Mouse (Mus musculus) limb, embryonic 15.5 days (tissue): ENCODE data around the gene Gm11937. TPM values are rescaled to one million over a fixed set of nuclear protein-coding genes. Genes with fewer than 3 reads are reported as not detected.

Source experiments
- ATAC-seq: fragments of 200-750 bp; cut with Nextera tagmentation; 2 replicates; pipeline ENCODE4 v1.8.0; 2017; ENCODE audit warnings: low read depth, moderate TSS enrichment; ENCODE audit not compliant: insufficient number of reproducible peaks, low FRiP score, low TSS enrichment
- H3K27ac ChIP-seq: fragments of 300-500 bp; sonication (generic); 2 replicates; pipeline ENCODE4 v1.5.1; 2015; ENCODE audit warnings: moderate library complexity, mild to moderate bottlenecking, inconsistent platforms
- H3K27me3 ChIP-seq: fragments of 300-500 bp; sonication (generic); 2 replicates; pipeline ENCODE4 v1.6.1; 2015; ENCODE audit warnings: inconsistent platforms
- H3K36me3 ChIP-seq: fragments of 300-500 bp; sonication (generic); 2 replicates; pipeline ENCODE4 v1.6.1; 2015; ENCODE audit warnings: inconsistent platforms
- H3K4me1 ChIP-seq: fragments of 300-500 bp; sonication (generic); 2 replicates; pipeline ENCODE4 v1.6.1; 2015; ENCODE audit warnings: inconsistent platforms
- H3K4me2 ChIP-seq: fragments of 300-500 bp; sonication (generic); 2 replicates; pipeline ENCODE4 v1.6.1; 2015; ENCODE audit warnings: mild to moderate bottlenecking, inconsistent platforms
- H3K4me3 ChIP-seq: fragments of 300-500 bp; sonication (generic); 2 replicates; pipeline ENCODE4 v1.5.1; 2015; ENCODE audit warnings: mild to moderate bottlenecking, inconsistent platforms
- H3K9ac ChIP-seq: fragments of 300-500 bp; sonication (generic); 2 replicates; pipeline ENCODE4 v1.6.1; 2015; ENCODE audit warnings: inconsistent platforms
- H3K9me3 ChIP-seq: fragments of 300-500 bp; sonication (generic); 2 replicates; pipeline ENCODE4 v1.6.1; 2016; ENCODE audit warnings: inconsistent platforms
- WGBS: fragments of 180-500 bp; shearing (Covaris S2); methylation state at CpG from one replicate; pipeline ENCODE4 v1.1.7; 2015; 5-methylcytosine and 5-hydroxymethylcytosine counted together
- polyA plus RNA-seq: library from polyadenylated mRNA; unstranded; fragments of >200 nt; fragmentation: Nextera tagmentation; extraction: Ambion mirVana; gene quantifications from 2 replicates; pipeline ENCODE4 v1.2.1, GENCODE M21; 2015

Gene Gm11937
- polyA plus RNA-seq, 1 experiment from 2014 or later: not detected

DNA sequence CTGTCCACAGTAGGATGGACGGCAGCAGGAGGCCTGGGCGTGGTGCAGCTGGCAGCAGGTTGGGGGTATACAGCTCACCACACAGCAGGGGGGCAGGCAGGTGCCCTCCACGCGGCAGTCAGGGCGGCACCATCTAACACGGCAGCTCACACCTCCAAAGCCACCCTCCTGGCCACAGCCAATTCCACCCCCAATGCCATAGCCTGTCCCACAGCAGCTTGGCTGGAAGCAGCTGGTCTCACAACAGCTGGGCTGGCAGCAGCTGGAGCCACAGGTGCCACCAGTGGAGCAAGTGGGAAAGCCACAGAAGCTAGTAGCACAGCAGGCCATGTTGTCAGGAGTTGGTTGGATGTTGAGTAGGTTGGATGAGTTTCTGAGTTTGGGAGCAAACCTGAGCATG, 29.4 kb downstream of the Gm11937 start, which contains the start of gene Krtap1-5:
Krtap1-5 (minus strand) TSS at position 381 of the 400 bp plus-strand sequence.
- Histone ChIP-seq H3K9me3 (no peaks in the 10 kb centered on the region), H3K27me3 (no peaks in the 10 kb centered on the region), H3K9ac (no peak within 1 kb of the TSS), H3K4me1 (no peaks in the 10 kb centered on the region), H3K36me3 (no peaks in the 10 kb centered on the region), H3K4me3 (no peak within 1 kb of the TSS), H3K27ac (no peak within 1 kb of the TSS), H3K4me2 (no peak within 1 kb of the TSS)
- 78% methylated on average over 6 of the region's 6 CpGs for WGBS
- ATAC-seq: no peak

- H3K4me1 ChIP-seq: no peaks in the 10 kb centered on the region
- no peak overlapping the region for H3K9ac ChIP-seq
- no peaks in the 10 kb centered on the region for H3K36me3 ChIP-seq
- 2% methylated on average over 7 of the region's 7 CpGs for WGBS
- H3K27me3 ChIP-seq: no peaks in the 10 kb centered on the region
- no peak for ATAC-seq
- no peaks in the 10 kb centered on the region for H3K9me3 ChIP-seq
- no peak overlapping the region; the same call in 1 of the 2 replicates for H3K4me2 ChIP-seq
- H3K27ac ChIP-seq: no peak overlapping the region
- H3K4me3 ChIP-seq: no peak overlapping the region
Observed at GRCm38 (mm10) chr11:99574106-99574505, 35.9 kb downstream of the Gm11937 start.

DNA sequence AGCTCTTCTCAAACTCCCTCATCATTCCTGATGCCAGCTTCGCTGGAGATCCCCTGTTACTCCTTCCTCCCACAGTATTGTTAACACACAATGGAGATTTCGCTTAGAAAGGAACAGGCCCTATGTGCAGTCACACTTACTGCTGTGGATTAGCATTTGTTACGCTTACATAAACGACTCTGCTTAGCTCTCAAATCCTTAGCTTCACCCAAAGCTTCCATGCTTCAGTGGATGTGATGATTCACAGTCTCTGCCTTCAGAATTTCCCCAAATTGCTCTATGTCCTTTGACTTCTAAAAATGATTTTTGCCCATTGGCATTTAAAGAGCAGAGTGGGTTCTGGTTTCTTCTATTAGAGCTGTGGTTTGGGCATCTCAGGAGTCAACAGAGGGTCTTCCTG, 36.8 kb downstream of the Gm11937 start:
- Histone ChIP-seq H3K9me3 (no peaks in the 10 kb centered on the region), H3K4me2 (no peak overlapping the region), H3K9ac (no peak overlapping the region), H3K27ac (no peak overlapping the region), H3K4me1 (no peaks in the 10 kb centered on the region), H3K4me3 (no peak overlapping the region), H3K27me3 (no peaks in the 10 kb centered on the region), H3K36me3 (no peaks in the 10 kb centered on the region)
- WGBS: 71% methylated on average over 4 of the region's 4 CpGs
- ATAC-seq: no peak

GRCm38 (mm10) chr11:99566530-99566929, 43.5 kb downstream of the Gm11937 start, which contains the start of gene Krtap3-1:
Krtap3-1 (minus strand) TSS chr11:99566630.
- 68% methylated on average over 7 of the region's 7 CpGs for WGBS
- H3K27ac ChIP-seq: no peak within 1 kb of the TSS
- no peak within 1 kb of the TSS for H3K9ac ChIP-seq
- H3K36me3 ChIP-seq: no peaks in the 10 kb centered on the region
- no peak within 1 kb of the TSS for H3K4me2 ChIP-seq
- H3K27me3 ChIP-seq: no peaks in the 10 kb centered on the region
- H3K9me3 ChIP-seq: no peaks in the 10 kb centered on the region
- H3K4me3 ChIP-seq: no peak within 1 kb of the TSS
- no peaks in the 10 kb centered on the region for H3K4me1 ChIP-seq
- ATAC-seq: no peak

- H3K36me3 ChIP-seq: no peaks in the 10 kb centered on the region
- no peak for ATAC-seq
- WGBS: 83% methylated on average over 6 of the region's 6 CpGs
- no peak overlapping the region for H3K4me2 ChIP-seq
- no peak overlapping the region for H3K27ac ChIP-seq
- H3K4me1 ChIP-seq: no peaks in the 10 kb centered on the region
- H3K27me3 ChIP-seq: no peaks in the 10 kb centered on the region
- no peaks in the 10 kb centered on the region for H3K9me3 ChIP-seq
- H3K9ac ChIP-seq: no peak overlapping the region
- H3K4me3 ChIP-seq: no peak overlapping the region
Observed at GRCm38 (mm10) chr11:99562580-99562979, 47.4 kb downstream of the Gm11937 start.

Other genes with a start within 250 kb of the Gm11937 start
- 0.14 and 0.17 TPM in 2 replicates for gene Krt28, start 235.3 kb downstream of the Gm11937 start, polyA plus RNA-seq
- gene Krt10, start 220.8 kb downstream of the Gm11937 start, polyA plus RNA-seq: 625 and 642 TPM in 2 replicates
- gene Krt12, start 187.9 kb downstream of the Gm11937 start, polyA plus RNA-seq: 0.15 and 0.61 TPM in 2 replicates
- gene Krt20, start 172.0 kb downstream of the Gm11937 start, polyA plus RNA-seq: 0.20 and 0.32 TPM in 2 replicates
- gene Krt23, start 117.1 kb downstream of the Gm11937 start, polyA plus RNA-seq: 23.0 and 24.2 TPM in 2 replicates
- 0.15 TPM in 1 of 2 replicates, not detected in the other for gene Krt39, start 88.9 kb downstream of the Gm11937 start, polyA plus RNA-seq
- not detected in 2 replicates for gene Krt40, start 67.0 kb downstream of the Gm11937 start, polyA plus RNA-seq
- gene Krtap3-3, start 59.3 kb downstream of the Gm11937 start, polyA plus RNA-seq: 4.0 and 5.6 TPM in 2 replicates
- gene Krtap3-2, start 53.3 kb downstream of the Gm11937 start, polyA plus RNA-seq: 0.24 TPM in 1 of 2 replicates, not detected in the other
- gene Gm11939, start 50.7 kb downstream of the Gm11937 start, polyA plus RNA-seq: not detected in 2 replicates
- gene Krtap3-1, start 43.6 kb downstream of the Gm11937 start, polyA plus RNA-seq: 6.4 and 15.3 TPM in 2 replicates
- gene Krtap1-5, start 29.2 kb downstream of the Gm11937 start, polyA plus RNA-seq: 0.22 TPM in 1 of 2 replicates, not detected in the other
- not detected in 2 replicates for gene Krtap1-4, start 26.5 kb downstream of the Gm11937 start, polyA plus RNA-seq
- gene Krtap1-3, start 18.9 kb downstream of the Gm11937 start, polyA plus RNA-seq: not detected in 2 replicates
- gene Krtap9-3, start 12.1 kb downstream of the Gm11937 start, polyA plus RNA-seq: not detected in 2 replicates
- not detected in 2 replicates for gene Gm11938, start 6.9 kb downstream of the Gm11937 start, polyA plus RNA-seq
- gene Krtap2-4, start 4.7 kb upstream of the Gm11937 start, polyA plus RNA-seq: not detected in 2 replicates
- gene Gm11562, start 10.2 kb upstream of the Gm11937 start, polyA plus RNA-seq: not detected in 2 replicates
- gene Krtap4-1, start 18.0 kb upstream of the Gm11937 start, polyA plus RNA-seq: not detected in 2 replicates
- gene Krtap4-2, start 24.9 kb upstream of the Gm11937 start, polyA plus RNA-seq: not detected in 2 replicates
- not detected in 2 replicates for gene Krtap4-7, start 33.9 kb upstream of the Gm11937 start, polyA plus RNA-seq
- not detected in 2 replicates for gene Gm11555, start 40.0 kb upstream of the Gm11937 start, polyA plus RNA-seq
- not detected in 2 replicates for gene Gm11563, start 48.8 kb upstream of the Gm11937 start, polyA plus RNA-seq
- not detected in 2 replicates for gene Krtap4-6, start 55.8 kb upstream of the Gm11937 start, polyA plus RNA-seq
- gene Gm14190, start 80.6 kb upstream of the Gm11937 start, polyA plus RNA-seq: not detected in 2 replicates
- gene Gm14180, start 124.1 kb upstream of the Gm11937 start, polyA plus RNA-seq: not detected in 2 replicates
- gene Gm11595, start 162.7 kb upstream of the Gm11937 start, polyA plus RNA-seq: not detected in 2 replicates
- gene Krtap4-8, start 170.5 kb upstream of the Gm11937 start, polyA plus RNA-seq: not detected in 2 replicates
- gene Krtap4-9, start 175.0 kb upstream of the Gm11937 start, polyA plus RNA-seq: not detected in 2 replicates
- gene Gm11596, start 183.3 kb upstream of the Gm11937 start, polyA plus RNA-seq: not detected in 2 replicates
- not detected in 2 replicates for gene Gm11569, start 188.7 kb upstream of the Gm11937 start, polyA plus RNA-seq
- not detected in 2 replicates for gene Gm11554, start 194.3 kb upstream of the Gm11937 start, polyA plus RNA-seq
- gene Krtap4-13, start 199.7 kb upstream of the Gm11937 start, polyA plus RNA-seq: not detected in 2 replicates
- gene Gm11564, start 205.5 kb upstream of the Gm11937 start, polyA plus RNA-seq: not detected in 2 replicates
- gene 2300003K06Rik, start 227.9 kb upstream of the Gm11937 start, polyA plus RNA-seq: not detected in 2 replicates
- gene Krtap4-16, start 241.4 kb upstream of the Gm11937 start, polyA plus RNA-seq: not detected in 2 replicates
- not detected in 2 replicates for gene Gm11568, start 247.7 kb upstream of the Gm11937 start, polyA plus RNA-seq